Mouse (Mus musculus): Measurements from ENCODE around the gene Btbd17. TPM values are rescaled to one million over a fixed set of nuclear protein-coding genes. Genes with fewer than 3 reads are reported as not detected.

The Btbd17 gene
- polyA plus RNA-seq, 1 experiment from 2014 or later = 9.5 TPM

DNA sequence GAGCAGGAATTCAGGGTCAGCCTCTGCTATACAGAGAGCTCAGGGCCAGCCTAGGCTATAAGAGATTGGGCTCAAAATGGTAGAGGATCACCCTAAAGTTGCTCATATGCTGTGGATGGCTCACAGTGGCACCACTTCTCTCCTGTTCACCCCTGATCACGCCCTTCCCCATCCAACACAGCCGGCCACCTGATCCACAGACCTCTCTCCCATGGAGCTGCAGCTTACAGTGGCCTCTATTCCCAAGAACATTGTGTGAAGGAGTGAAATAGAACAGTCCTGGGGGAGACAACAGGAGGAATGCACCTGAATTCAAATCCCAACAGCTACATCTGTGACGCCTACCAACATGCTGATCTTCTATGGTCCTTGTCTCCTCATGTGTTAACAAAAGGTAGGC is 2.9 kb upstream of the Btbd17 start, which contains the start of gene Gpr142:
Gene Gpr142 (plus strand): TSS at position 301 of the 400 bp plus-strand sequence.
- Histone ChIP-seq H3K4me1 (ENCODE audit: control insufficient read depth, insufficient read depth, low read length) (peaks cover 6% of the 10 kb centered on the region), H3K36me3 (replicated peaks; ENCODE audit: control insufficient read depth, insufficient read depth, low read depth, low read length) (no peaks in the 10 kb centered on the region), H3K27me3 (ENCODE audit: control insufficient read depth, insufficient read depth, low read length) (peaks cover 6% of the 10 kb centered on the region; the same call in 1 of the 2 replicates), H3K9me3 (replicated peaks; ENCODE audit: control insufficient read depth, low read length) (no peaks in the 10 kb centered on the region), H3K4me2 (ENCODE audit: low read depth, low read length) (no peak within 1 kb of the TSS), H3K9ac (replicated peaks; ENCODE audit: low read length) (no peak within 1 kb of the TSS), H3K4me3 (ENCODE audit: low read depth, low read length) (no peak within 1 kb of the TSS), H3K27ac (replicated peaks; ENCODE audit: low read depth, low read length) (no peak within 1 kb of the TSS)
- DNase-seq (ENCODE audit: low spot score) = no peak
- no peak for ATAC-seq (replicated peaks; ENCODE audit: insufficient number of reproducible peaks, low FRiP score, low TSS enrichment, low read depth)
- 88% methylated on average over 3 of the region's 3 CpGs for WGBS

DNA sequence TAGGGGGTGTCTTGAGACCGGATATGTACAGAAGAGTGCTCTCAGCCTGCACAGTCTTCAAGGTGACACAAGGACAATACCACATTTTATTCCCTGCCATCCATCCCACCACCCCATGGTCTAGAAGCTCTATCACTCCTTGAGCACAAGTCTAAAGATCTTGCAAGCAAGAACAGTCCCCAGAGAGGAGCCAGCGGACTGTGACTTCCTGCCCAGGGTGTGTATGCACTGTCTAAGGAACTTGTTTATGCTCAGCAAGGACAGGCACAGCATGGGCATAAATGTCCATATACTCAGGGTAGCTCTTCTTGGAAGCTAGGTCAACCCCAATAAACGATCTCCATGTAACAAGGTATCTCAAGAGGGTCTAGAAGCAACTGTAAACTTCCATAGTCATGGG is 2.2 kb upstream of the Btbd17 start:
- DNase-seq (ENCODE audit: low spot score) (no peak), ATAC-seq (replicated peaks; ENCODE audit: insufficient number of reproducible peaks, low FRiP score, low TSS enrichment, low read depth) (no peak)
- H3K27me3 ChIP-seq (ENCODE audit: control insufficient read depth, insufficient read depth, low read length) = peaks cover 11% of the 10 kb centered on the region
- H3K36me3 ChIP-seq (replicated peaks; ENCODE audit: control insufficient read depth, insufficient read depth, low read depth, low read length) = no peaks in the 10 kb centered on the region
- no peaks in the 10 kb centered on the region for H3K9me3 ChIP-seq (replicated peaks; ENCODE audit: control insufficient read depth, low read length)
- peaks cover 6% of the 10 kb centered on the region for H3K4me1 ChIP-seq (ENCODE audit: control insufficient read depth, insufficient read depth, low read length)
- H3K27ac ChIP-seq (replicated peaks; ENCODE audit: low read depth, low read length) = no peak overlapping the region
- H3K4me2 ChIP-seq (ENCODE audit: low read depth, low read length) = no peak overlapping the region
- 84% methylated on average over 3 of the region's 3 CpGs for WGBS
- H3K4me3 ChIP-seq (ENCODE audit: low read depth, low read length) = no peak overlapping the region
- H3K9ac ChIP-seq (replicated peaks; ENCODE audit: low read length) = no peak overlapping the region

DNA sequence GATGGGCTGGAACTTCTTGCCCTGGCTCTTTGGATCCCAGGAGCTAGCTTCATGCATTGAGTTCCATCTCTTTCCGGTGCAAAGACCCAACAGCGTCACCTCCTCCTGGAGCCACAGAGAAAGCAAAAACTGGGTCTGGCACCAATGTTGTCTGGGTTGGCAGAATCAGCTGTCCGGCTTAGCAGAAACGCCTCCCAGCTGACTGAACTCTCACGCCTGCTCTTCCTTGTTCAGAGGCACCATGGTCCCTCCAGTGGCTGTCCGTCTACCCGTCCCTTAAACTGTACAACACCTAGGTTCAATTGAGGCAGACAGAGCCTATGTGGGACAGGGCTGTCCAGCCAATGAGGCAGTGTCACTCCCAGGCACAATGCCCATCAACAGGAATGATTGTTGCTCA is 1.4 kb upstream of the Btbd17 start:
- Histone ChIP-seq H3K4me2 (ENCODE audit: low read depth, low read length) (no peak overlapping the region), H3K9ac (replicated peaks; ENCODE audit: low read length) (no peak overlapping the region), H3K36me3 (replicated peaks; ENCODE audit: control insufficient read depth, insufficient read depth, low read depth, low read length) (no peaks in the 10 kb centered on the region), H3K27ac (replicated peaks; ENCODE audit: low read depth, low read length) (no peak overlapping the region), H3K9me3 (replicated peaks; ENCODE audit: control insufficient read depth, low read length) (no peaks in the 10 kb centered on the region), H3K4me1 (ENCODE audit: control insufficient read depth, insufficient read depth, low read length) (peaks cover 8% of the 10 kb centered on the region), H3K27me3 (ENCODE audit: control insufficient read depth, insufficient read depth, low read length) (peaks cover 19% of the 10 kb centered on the region), H3K4me3 (ENCODE audit: low read depth, low read length) (no peak overlapping the region)
- DNase-seq (ENCODE audit: low spot score) (no peak), ATAC-seq (replicated peaks; ENCODE audit: insufficient number of reproducible peaks, low FRiP score, low TSS enrichment, low read depth) (no peak)
- WGBS = 88% methylated on average over 7 of the region's 7 CpGs

DNA sequence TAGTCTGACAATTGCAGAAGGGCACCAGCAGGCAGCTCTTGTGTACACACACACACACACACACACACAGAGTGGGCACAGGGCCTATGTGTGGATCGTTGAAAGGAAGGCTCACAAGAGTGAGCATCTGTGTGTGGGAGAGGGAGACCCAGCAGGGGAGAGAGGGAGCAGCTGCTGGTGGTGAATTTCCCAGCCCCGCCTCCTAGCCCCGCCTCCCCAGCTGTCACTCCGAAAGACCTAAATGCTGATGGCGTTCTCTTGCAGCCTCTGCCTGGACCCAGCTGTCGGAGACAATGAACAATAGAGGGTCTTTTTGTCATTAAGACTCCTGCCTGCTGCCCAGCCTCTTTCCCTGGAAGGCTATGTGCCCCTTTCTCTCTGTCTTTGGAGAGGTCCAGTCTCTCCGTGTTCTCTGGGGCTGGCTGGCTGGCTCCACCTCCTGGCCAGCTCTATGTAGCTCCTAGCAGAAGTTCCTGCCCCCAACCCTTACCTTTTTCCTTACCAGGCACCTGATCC is 456 bp downstream of the Btbd17 start:
- Histone ChIP-seq H3K4me2 (ENCODE audit: low read depth, low read length) (peak overlapping the region; percentile 62), H3K27me3 (ENCODE audit: control insufficient read depth, insufficient read depth, low read length) (peaks cover 38% of the 10 kb centered on the region), H3K27ac (replicated peaks; ENCODE audit: low read depth, low read length) (peak overlapping the region; percentile 80), H3K9ac (replicated peaks; ENCODE audit: low read length) (no peak overlapping the region; the same call in none of the 2 replicates), H3K4me1 (ENCODE audit: control insufficient read depth, insufficient read depth, low read length) (peaks cover 15% of the 10 kb centered on the region), H3K36me3 (replicated peaks; ENCODE audit: control insufficient read depth, insufficient read depth, low read depth, low read length) (no peaks in the 10 kb centered on the region), H3K4me3 (ENCODE audit: low read depth, low read length) (peak overlapping the region; percentile 33), H3K9me3 (replicated peaks; ENCODE audit: control insufficient read depth, low read length) (no peaks in the 10 kb centered on the region)
- DNase-seq (ENCODE audit: low spot score) (peak; percentile 77), ATAC-seq (replicated peaks; ENCODE audit: insufficient number of reproducible peaks, low FRiP score, low TSS enrichment, low read depth) (peak; percentile 82)
- WGBS = 3% methylated on average over 7 of the region's 7 CpGs

DNA sequence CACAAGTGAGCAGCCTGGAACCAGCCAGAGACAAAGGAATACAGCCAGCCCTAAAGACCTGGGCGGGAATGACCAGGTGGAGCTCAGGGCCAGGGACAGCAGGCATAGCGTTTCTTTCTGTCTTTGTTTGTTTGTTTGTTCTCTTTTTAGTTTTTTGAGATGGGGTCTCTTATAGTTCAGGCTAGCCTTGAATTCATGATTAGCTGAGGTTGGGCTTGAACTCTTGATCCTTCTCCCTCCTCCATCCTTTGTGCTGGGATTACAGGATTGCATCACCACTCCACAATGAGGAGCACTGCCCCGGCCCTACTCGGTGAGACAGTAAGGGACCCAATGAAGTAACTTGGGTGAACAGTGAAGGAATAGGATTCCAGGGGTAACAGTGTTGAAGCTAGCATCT is 1.1 kb downstream of the Btbd17 start:
- Histone ChIP-seq H3K4me3 (ENCODE audit: low read depth, low read length) (peak overlapping the region; percentile 33), H3K27me3 (ENCODE audit: control insufficient read depth, insufficient read depth, low read length) (peaks cover 43% of the 10 kb centered on the region), H3K36me3 (replicated peaks; ENCODE audit: control insufficient read depth, insufficient read depth, low read depth, low read length) (no peaks in the 10 kb centered on the region), H3K4me1 (ENCODE audit: control insufficient read depth, insufficient read depth, low read length) (peaks cover 15% of the 10 kb centered on the region), H3K9me3 (replicated peaks; ENCODE audit: control insufficient read depth, low read length) (no peaks in the 10 kb centered on the region), H3K4me2 (ENCODE audit: low read depth, low read length) (peak overlapping the region; percentile 10; the same call in 1 of the 2 replicates), H3K27ac (replicated peaks; ENCODE audit: low read depth, low read length) (peak overlapping the region; percentile 80; the same call in 1 of the 2 replicates), H3K9ac (replicated peaks; ENCODE audit: low read length) (no peak overlapping the region)
- ATAC-seq (replicated peaks; ENCODE audit: insufficient number of reproducible peaks, low FRiP score, low TSS enrichment, low read depth) = 0 out of 2 replicates have a peak, but pooled peaks have one; percentile 15
- 37% methylated on average over 4 of the region's 4 CpGs for WGBS
- no peak for DNase-seq (ENCODE audit: low spot score)

DNA sequence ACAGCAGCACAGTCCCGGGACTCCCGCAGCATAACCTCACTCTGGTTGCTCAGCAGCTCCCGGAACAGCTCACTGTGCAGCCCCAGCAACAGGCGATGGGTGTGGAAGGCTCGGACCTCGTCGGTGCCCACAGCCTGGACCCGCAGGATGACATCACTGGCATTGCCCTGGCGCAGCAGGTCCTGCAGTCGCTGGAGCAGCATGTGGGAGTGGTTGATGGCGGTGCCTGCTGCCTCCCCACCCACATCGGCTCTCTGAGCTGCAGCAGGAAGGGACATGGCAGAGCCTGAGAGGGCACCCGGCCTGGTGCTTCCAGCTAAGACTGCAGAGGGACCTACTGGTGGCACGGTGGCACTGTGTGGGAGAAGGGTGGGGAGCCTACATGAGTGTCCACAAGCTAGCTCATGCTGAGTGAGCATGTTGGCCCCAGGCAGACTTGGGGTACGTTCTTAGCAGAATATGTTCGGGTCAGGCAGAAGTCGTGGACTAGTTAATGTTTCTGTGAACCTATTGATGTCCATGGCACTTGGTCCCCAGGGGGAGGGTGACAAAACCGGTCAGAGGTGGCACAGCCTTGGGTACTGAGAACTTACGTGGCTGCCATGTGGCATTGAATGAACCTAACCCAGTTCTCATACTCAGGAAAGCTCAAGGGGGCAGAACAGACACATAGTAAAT is 1.7 kb downstream of the Btbd17 start:
- ATAC-seq (replicated peaks; ENCODE audit: insufficient number of reproducible peaks, low FRiP score, low TSS enrichment, low read depth) (no peak), DNase-seq (ENCODE audit: low spot score) (no peak)
- no peaks in the 10 kb centered on the region for H3K36me3 ChIP-seq (replicated peaks; ENCODE audit: control insufficient read depth, insufficient read depth, low read depth, low read length)
- H3K9me3 ChIP-seq (replicated peaks; ENCODE audit: control insufficient read depth, low read length) = no peaks in the 10 kb centered on the region
- peaks cover 17% of the 10 kb centered on the region for H3K4me1 ChIP-seq (ENCODE audit: control insufficient read depth, insufficient read depth, low read length)
- H3K9ac ChIP-seq (replicated peaks; ENCODE audit: low read length) = 0 out of 2 replicates have a peak overlapping the region, but pooled peaks have one; percentile 18
- H3K4me3 ChIP-seq (ENCODE audit: low read depth, low read length) = no peak overlapping the region
- peak overlapping the region; percentile 21 for H3K4me2 ChIP-seq (ENCODE audit: low read depth, low read length)
- no peak overlapping the region for H3K27ac ChIP-seq (replicated peaks; ENCODE audit: low read depth, low read length)
- H3K27me3 ChIP-seq (ENCODE audit: control insufficient read depth, insufficient read depth, low read length) = peaks cover 50% of the 10 kb centered on the region
- WGBS = 71% methylated on average over 19 of the region's 19 CpGs

DNA sequence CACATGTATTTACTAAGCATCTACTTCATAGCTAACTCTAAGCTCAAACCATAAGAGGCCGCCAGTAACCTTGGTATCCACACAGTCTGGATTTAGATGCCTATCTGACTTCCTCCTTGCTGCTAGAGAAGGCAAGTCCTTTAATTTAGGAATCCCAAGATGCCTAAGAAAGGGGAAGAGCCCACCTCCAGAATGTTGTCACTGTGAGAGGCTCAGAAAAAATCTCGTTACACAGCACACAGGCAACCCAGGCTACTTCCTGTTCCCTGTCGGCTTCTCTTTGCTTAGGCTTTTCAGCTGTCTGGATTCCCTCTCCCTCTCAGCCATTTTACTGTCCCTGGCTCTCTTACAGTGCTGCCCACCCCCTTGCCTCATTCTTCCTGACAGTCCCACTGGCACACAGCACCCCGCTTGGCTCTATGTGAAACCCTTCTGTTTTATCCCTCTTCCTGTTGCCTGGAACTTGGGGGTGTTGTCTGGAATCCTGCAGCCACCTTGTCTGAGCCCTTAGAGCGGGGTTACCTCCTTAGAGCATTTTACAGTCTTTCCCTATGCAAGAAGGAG is 2.7 kb downstream of the Btbd17 start:
- DNase-seq (ENCODE audit: low spot score) = no peak
- Histone ChIP-seq H3K4me1 (ENCODE audit: control insufficient read depth, insufficient read depth, low read length) (peaks cover 17% of the 10 kb centered on the region), H3K27ac (replicated peaks; ENCODE audit: low read depth, low read length) (no peak overlapping the region), H3K27me3 (ENCODE audit: control insufficient read depth, insufficient read depth, low read length) (peaks cover 54% of the 10 kb centered on the region), H3K9ac (replicated peaks; ENCODE audit: low read length) (no peak overlapping the region), H3K9me3 (replicated peaks; ENCODE audit: control insufficient read depth, low read length) (no peaks in the 10 kb centered on the region), H3K4me3 (ENCODE audit: low read depth, low read length) (no peak overlapping the region), H3K36me3 (replicated peaks; ENCODE audit: control insufficient read depth, insufficient read depth, low read depth, low read length) (no peaks in the 10 kb centered on the region), H3K4me2 (ENCODE audit: low read depth, low read length) (no peak overlapping the region)
- no peak for ATAC-seq (replicated peaks; ENCODE audit: insufficient number of reproducible peaks, low FRiP score, low TSS enrichment, low read depth)
- WGBS = 42% methylated on average over 5 of the region's 5 CpGs

DNA sequence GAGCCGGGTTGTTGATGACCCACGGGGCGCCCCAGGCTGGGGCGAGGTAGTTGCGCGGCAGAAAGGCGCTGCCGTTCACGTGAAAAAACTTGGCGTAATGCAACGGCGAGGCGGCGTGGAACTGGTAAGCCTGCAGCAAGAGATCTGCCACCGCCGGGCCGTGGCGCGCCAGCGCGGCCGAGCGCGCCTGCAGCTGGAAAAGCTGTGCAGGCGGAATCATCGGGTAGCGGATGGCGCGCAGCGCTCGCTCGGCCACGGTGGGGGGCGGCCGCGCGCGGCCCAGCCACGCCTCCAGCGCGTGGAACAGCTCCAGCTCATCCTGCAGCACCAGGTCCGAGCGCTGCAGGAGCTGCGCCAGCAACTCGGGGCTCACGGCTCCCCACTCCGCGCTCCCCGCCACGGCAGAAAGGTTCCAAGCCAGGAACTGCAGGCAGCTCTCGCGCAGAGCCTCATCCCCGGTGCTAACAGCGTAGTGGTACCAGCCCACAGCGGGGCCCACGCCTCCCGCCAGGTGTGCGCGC is 3.8 kb downstream of the Btbd17 start:
- H3K36me3 ChIP-seq (replicated peaks; ENCODE audit: control insufficient read depth, insufficient read depth, low read depth, low read length) = no peaks in the 10 kb centered on the region
- peak overlapping the region; percentile 51 for H3K9ac ChIP-seq (replicated peaks; ENCODE audit: low read length)
- no peak overlapping the region for H3K27ac ChIP-seq (replicated peaks; ENCODE audit: low read depth, low read length)
- H3K4me2 ChIP-seq (ENCODE audit: low read depth, low read length) = peak overlapping the region; percentile 96
- under 1% methylated on average over 59 of the region's 59 CpGs for WGBS
- peak overlapping the region; percentile 47 for H3K4me3 ChIP-seq (ENCODE audit: low read depth, low read length)
- DNase-seq (ENCODE audit: low spot score) = peak; percentile 62
- no peak for ATAC-seq (replicated peaks; ENCODE audit: insufficient number of reproducible peaks, low FRiP score, low TSS enrichment, low read depth)
- H3K9me3 ChIP-seq (replicated peaks; ENCODE audit: control insufficient read depth, low read length) = no peaks in the 10 kb centered on the region
- peaks cover 17% of the 10 kb centered on the region for H3K4me1 ChIP-seq (ENCODE audit: control insufficient read depth, insufficient read depth, low read length)
- H3K27me3 ChIP-seq (ENCODE audit: control insufficient read depth, insufficient read depth, low read length) = peaks cover 64% of the 10 kb centered on the region

All from embryonic facial prominence, embryonic 11.5 days (tissue).